Mouse (Mus musculus) kidney, postnatal 4 days (tissue): ENCODE data around the gene Antxrl.

ENCODE experiments used
- DNase-seq, 2 experiments: peaks; one replicate each; pipeline ENCODE4 v3.0.0; 2021; ENCODE audit warnings: mixed read lengths in 2 of 2

Antxrl gene

GRCm38 (mm10) chr14:34104892-34105291, 52.4 kb downstream of the Antxrl start:
- peak; percentile 84 to 88 for DNase-seq

- peak; percentile 74 to 80 for DNase-seq
Observed at GRCm38 (mm10) chr14:34106389-34107062, 54.0 kb downstream of the Antxrl start.

GRCm38 (mm10) chr14:34107594-34107993, 55.1 kb downstream of the Antxrl start:
- no peak for DNase-seq

GRCm38 (mm10) chr14:34114311-34114710, 61.8 kb downstream of the Antxrl start:
- DNase-seq, result no peak

GRCm38 (mm10) chr14:34119046-34119723, 66.7 kb downstream of the Antxrl start:
- DNase-seq, result peak in 1 of 2 experiments; percentile 6

GRCm38 (mm10) chr14:34120016-34120910, 67.8 kb downstream of the Antxrl start:
- no peak for DNase-seq

GRCm38 (mm10) chr14:34120923-34121351, 68.4 kb downstream of the Antxrl start:
- no peak for DNase-seq

GRCm38 (mm10) chr14:34121691-34122090, 69.2 kb downstream of the Antxrl start:
- no peak for DNase-seq
